Mouse (Mus musculus) CH12.LX (cell line): ENCODE results near the gene Zfp618.

Experiments used
- CTCF ChIP-seq, 2 experiments: IDR thresholded peaks in 1 of 2; conservative IDR thresholded peaks in 1 of 2; 2 replicates each; pipeline ENCODE4 v1.5.1; 2011 to 2012; ENCODE audit warnings: low read depth in 2 of 2, low read length in 2 of 2, improper control_type of control experiment in 1 of 2, inconsistent platforms in 1 of 2, mild to moderate bottlenecking in 1 of 2, moderate library complexity in 1 of 2
- JUND ChIP-seq: conservative IDR thresholded peaks from 2 replicates; pipeline ENCODE4 v1.6.1; 2011; ENCODE audit warnings: low read depth, low read length, improper control_type of control experiment
- MAZ ChIP-seq: IDR thresholded peaks from 2 replicates; pipeline ENCODE4 v1.6.1; 2012; ENCODE audit warnings: low read depth, mild to moderate bottlenecking, inconsistent platforms, low read length, improper control_type of control experiment, moderate library complexity

DNA sequence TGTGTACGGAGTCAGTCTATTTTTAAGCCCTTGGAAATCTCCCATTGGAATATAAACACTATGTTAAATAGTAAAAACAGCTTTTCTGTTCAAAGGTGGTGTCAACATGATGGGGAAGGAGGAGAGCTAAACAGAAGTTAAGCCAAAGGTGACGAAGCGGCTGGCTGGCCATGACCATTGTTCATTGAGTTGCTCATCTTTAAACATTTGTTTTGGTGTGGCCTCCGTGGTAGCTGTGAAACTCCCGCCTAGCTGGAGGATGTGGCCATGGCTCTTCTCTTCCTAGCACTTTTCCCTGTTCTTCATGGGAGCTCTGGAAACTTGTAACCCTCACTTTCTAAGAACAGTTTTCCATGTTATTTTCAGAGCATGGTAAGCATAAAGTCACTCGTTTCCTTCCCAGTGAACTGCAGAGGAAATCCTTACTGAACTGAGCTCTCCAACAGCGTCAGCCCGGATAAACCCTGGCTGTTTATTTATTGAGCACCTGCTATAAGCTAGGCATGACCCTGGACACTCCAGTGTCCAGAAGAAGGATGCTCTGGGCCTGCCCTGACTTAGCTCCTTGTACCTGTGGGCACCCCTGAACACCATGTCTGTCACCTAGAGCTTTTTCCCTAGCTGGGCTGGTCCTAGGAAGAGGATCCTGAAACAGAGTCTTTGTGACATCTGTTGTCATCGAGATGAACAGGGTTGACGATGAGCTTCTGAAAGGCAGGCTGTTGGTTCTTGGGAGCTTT is 40.2 kb downstream of the Zfp618 start:
- TF ChIP-seq MAZ (no peak), CTCF (conservative IDR thresholded peaks at IDR 0.05 in 1 of 2, IDR thresholded peaks at IDR 0.05 in 1 of 2; ENCODE audit: low read depth in 2 of 2, low read length in 2 of 2) (no peak), JUND (no peak)
